Mouse (Mus musculus) heart, postnatal 0 days (tissue): ENCODE measurements at regions not wholly inside any gene's neighbourhood (a gene's known extent, or its start where the extent isn't known, plus 50 kb on each side); places are given as distances from the start of the nearest gene placed in this dataset.
A peak's percentile ranks its signal among the peaks of the same experiment; 100 is the strongest.

Source experiments
- ATAC-seq: fragments of 200-750 bp; cut with Nextera tagmentation; 2 replicates; pipeline ENCODE4 v1.8.0; 2017; ENCODE audit warnings: low read depth, moderate number of reproducible peaks, moderate library complexity; ENCODE audit not compliant: insufficient read depth
- DNase-seq: peaks from one replicate; pipeline ENCODE4 v3.0.0-alpha.2; 2016; ENCODE audit warnings: low spot score
- H3K27ac ChIP-seq: fragments of 300-500 bp; sonication (generic); 2 replicates; pipeline ENCODE4 v1.5.1; 2014; ENCODE audit warnings: low read depth, mild to moderate bottlenecking
- H3K27me3 ChIP-seq: fragments of 300-500 bp; sonication (generic); 2 replicates; pipeline ENCODE4 v1.6.1; 2014; ENCODE audit warnings: low read length, mixed read lengths; ENCODE audit not compliant: control insufficient read depth, insufficient read depth
- H3K36me3 ChIP-seq: fragments of 300-500 bp; sonication (generic); replicated peaks from 2 replicates; pipeline ENCODE4 v1.6.1; 2014; ENCODE audit warnings: low read length, mixed read lengths; ENCODE audit not compliant: control insufficient read depth, insufficient read depth
- H3K4me1 ChIP-seq: fragments of 300-500 bp; sonication (generic); 2 replicates; pipeline ENCODE4 v1.6.1; 2014; ENCODE audit warnings: antibody characterized with exemption; ENCODE audit not compliant: control insufficient read depth, insufficient read depth
- H3K4me2 ChIP-seq: fragments of 300-500 bp; sonication (generic); 2 replicates; pipeline ENCODE4 v1.6.1; 2014; ENCODE audit warnings: low read depth, mild to moderate bottlenecking, low read length, moderate library complexity
- H3K4me3 ChIP-seq: fragments of 300-500 bp; sonication (generic); 2 replicates; pipeline ENCODE4 v1.5.1; 2014; ENCODE audit warnings: low read depth, low read length
- H3K9ac ChIP-seq: fragments of 300-500 bp; sonication (generic); replicated peaks from 2 replicates; pipeline ENCODE4 v1.6.1; 2014; ENCODE audit warnings: low read depth, low read length, mixed read lengths
- H3K9me3 ChIP-seq: fragments of 300-500 bp; sonication (generic); replicated peaks from 2 replicates; pipeline ENCODE4 v1.6.1; 2016; ENCODE audit warnings: low read length; ENCODE audit not compliant: control insufficient read depth
- CTCF ChIP-seq: IDR thresholded peaks from 2 replicates; pipeline ENCODE4 v1.5.1; 2016; ENCODE audit warnings: antibody characterized with exemption, control low read depth, low read depth
- EP300 ChIP-seq: IDR thresholded peaks from 2 replicates; pipeline ENCODE4 v1.6.1; 2016; ENCODE audit warnings: antibody characterized with exemption, low read depth
- WGBS: fragments of 180-500 bp; shearing (Covaris S2); extraction: QIAGEN DNeasy Blood & Tissue Kit; methylation state at CpG from one replicate; pipeline ENCODE4 v1.1.7; 2014; 5-methylcytosine and 5-hydroxymethylcytosine counted together

- TF ChIP-seq CTCF (no peak), EP300 (no peak)
- DNase-seq (no peak), ATAC-seq (no peak)
- Histone ChIP-seq H3K4me1 (no peaks in the 10 kb centered on the region), H3K4me2 (no peak overlapping the region; the same call in 1 of the 2 replicates), H3K27ac (peak overlapping the region; percentile 53; the same call in 1 of the 2 replicates), H3K36me3 (no peaks in the 10 kb centered on the region), H3K27me3 (peaks cover 3% of the 10 kb centered on the region; the same call in 1 of the 2 replicates), H3K4me3 (no peak overlapping the region), H3K9ac (no peak overlapping the region), H3K9me3 (no peaks in the 10 kb centered on the region)
- 16% methylated on average over 7 of the region's 7 CpGs for WGBS
Measured at GRCm38 (mm10) chr12:107160137-107160536, 328.3 kb upstream of the 3110018I06Rik start.

- TF ChIP-seq CTCF (no peak), EP300 (no peak)
- H3K9ac ChIP-seq, result no peak overlapping the region
- peaks cover 3% of the 10 kb centered on the region; the same call in 1 of the 2 replicates for H3K27me3 ChIP-seq
- DNase-seq, result no peak
- no peaks in the 10 kb centered on the region for H3K9me3 ChIP-seq
- no peak overlapping the region; the same call in 1 of the 2 replicates for H3K4me2 ChIP-seq
- no peak for ATAC-seq
- peak overlapping the region; percentile 25; the same call in 1 of the 2 replicates for H3K27ac ChIP-seq
- H3K4me3 ChIP-seq, result no peak overlapping the region
- WGBS, result 36% methylated on average over 6 of the region's 6 CpGs
- no peaks in the 10 kb centered on the region for H3K36me3 ChIP-seq
- no peaks in the 10 kb centered on the region for H3K4me1 ChIP-seq
Measured at GRCm38 (mm10) chr12:107160628-107161027, 327.8 kb upstream of the 3110018I06Rik start.

GRCm38 (mm10) chr12:107170926-107171325, 317.5 kb upstream of the 3110018I06Rik start:
- WGBS, result 65% methylated on average over 7 of the region's 7 CpGs

GRCm38 (mm10) chr12:107171676-107172075, 316.8 kb upstream of the 3110018I06Rik start:
- no peak overlapping the region for H3K4me3 ChIP-seq
- H3K27me3 ChIP-seq, result no peaks in the 10 kb centered on the region
- TF ChIP-seq CTCF (no peak), EP300 (no peak)
- H3K9me3 ChIP-seq, result no peaks in the 10 kb centered on the region
- 81% methylated on average over 15 of the region's 15 CpGs for WGBS
- no peak overlapping the region for H3K4me2 ChIP-seq
- ATAC-seq (no peak), DNase-seq (no peak)
- H3K27ac ChIP-seq, result no peak overlapping the region
- H3K4me1 ChIP-seq, result no peaks in the 10 kb centered on the region
- no peak overlapping the region for H3K9ac ChIP-seq
- no peaks in the 10 kb centered on the region for H3K36me3 ChIP-seq

More at GRCm38 (mm10) chr12:107170926-107171325, 317.5 kb upstream of the 3110018I06Rik start:
- TF ChIP-seq CTCF (no peak), EP300 (no peak)
- Histone ChIP-seq H3K27me3 (no peaks in the 10 kb centered on the region), H3K9me3 (no peaks in the 10 kb centered on the region), H3K4me1 (no peaks in the 10 kb centered on the region), H3K9ac (no peak overlapping the region), H3K4me3 (no peak overlapping the region), H3K27ac (no peak overlapping the region), H3K4me2 (no peak overlapping the region), H3K36me3 (no peaks in the 10 kb centered on the region)
- no peak for DNase-seq
- ATAC-seq, result no peak

GRCm38 (mm10) chr12:107178676-107179075, 309.8 kb upstream of the 3110018I06Rik start:
- Histone ChIP-seq H3K27ac (no peak overlapping the region), H3K4me2 (no peak overlapping the region), H3K4me3 (no peak overlapping the region), H3K9ac (no peak overlapping the region), H3K4me1 (no peaks in the 10 kb centered on the region), H3K9me3 (no peaks in the 10 kb centered on the region), H3K36me3 (no peaks in the 10 kb centered on the region), H3K27me3 (no peaks in the 10 kb centered on the region)
- 56% methylated on average over 6 of the region's 6 CpGs for WGBS
- no peak for ATAC-seq
- no peak for DNase-seq
- TF ChIP-seq CTCF (no peak), EP300 (no peak)

GRCm38 (mm10) chr12:107180501-107180900, 307.9 kb upstream of the 3110018I06Rik start:
- no peak overlapping the region for H3K4me3 ChIP-seq
- no peaks in the 10 kb centered on the region for H3K27me3 ChIP-seq
- no peaks in the 10 kb centered on the region for H3K9me3 ChIP-seq
- H3K27ac ChIP-seq, result no peak overlapping the region
- DNase-seq (no peak), ATAC-seq (no peak)
- no peak overlapping the region for H3K4me2 ChIP-seq
- WGBS, result 88% methylated on average over 3 of the region's 3 CpGs
- no peaks in the 10 kb centered on the region for H3K36me3 ChIP-seq
- no peak overlapping the region for H3K9ac ChIP-seq
- TF ChIP-seq EP300, result no peak
- no peak for TF ChIP-seq CTCF
- no peaks in the 10 kb centered on the region for H3K4me1 ChIP-seq
